Mouse (Mus musculus) MEL-GATA-1-ER (cell line): ENCODE measurements around the gene Slc26a6.

Experiments
- DNase-seq: peaks from one replicate; pipeline ENCODE4 v3.0.0-alpha.2; 2012; ENCODE audit warnings: low read depth; ENCODE audit errors: extremely low read depth

Slc26a6 gene

GRCm38 (mm10) chr9:108852976-108853375 is at the start of gene Slc26a6:
TSS of gene Slc26a6 (plus strand) at chr9:108853283.
- no peak for DNase-seq

GRCm38 (mm10) chr9:108805768-108806167 is 47.3 kb upstream of the Slc26a6 start:
- no peak for DNase-seq

- DNase-seq, result no peak
These were observed 46.7 kb upstream of the Slc26a6 start for GRCm38 (mm10) chr9:108806379-108806778.

- DNase-seq, result no peak
These were observed 46.3 kb upstream of the Slc26a6 start for GRCm38 (mm10) chr9:108806831-108807230.

GRCm38 (mm10) chr9:108807674-108808073 is 45.4 kb upstream of the Slc26a6 start:
- no peak for DNase-seq

- DNase-seq, result no peak
These were observed 44.9 kb upstream of the Slc26a6 start, which contains the start of gene Nckipsd for GRCm38 (mm10) chr9:108808163-108808665. TSS of gene Nckipsd (plus strand) at chr9:108808368.

- DNase-seq, result no peak
These were observed 43.9 kb upstream of the Slc26a6 start for GRCm38 (mm10) chr9:108809188-108809587.

GRCm38 (mm10) chr9:108809723-108810122 is 43.4 kb upstream of the Slc26a6 start:
- DNase-seq, result no peak

GRCm38 (mm10) chr9:108810516-108810915 is 42.6 kb upstream of the Slc26a6 start:
- no peak for DNase-seq

GRCm38 (mm10) chr9:108815557-108815956 is 37.5 kb upstream of the Slc26a6 start:
- no peak for DNase-seq

GRCm38 (mm10) chr9:108819495-108819894 is 33.6 kb upstream of the Slc26a6 start:
- DNase-seq, result no peak

- no peak for DNase-seq
These were observed 33.0 kb upstream of the Slc26a6 start for GRCm38 (mm10) chr9:108820077-108820476.

GRCm38 (mm10) chr9:108824144-108824685 is 28.9 kb upstream of the Slc26a6 start:
- no peak for DNase-seq

GRCm38 (mm10) chr9:108824755-108825413 is 28.2 kb upstream of the Slc26a6 start:
- no peak for DNase-seq

- no peak for DNase-seq
These were observed 27.0 kb upstream of the Slc26a6 start, which contains the start of gene Celsr3 for GRCm38 (mm10) chr9:108825820-108826699. TSS of gene Celsr3 (plus strand) at chr9:108826320.

GRCm38 (mm10) chr9:108826700-108827340 is 26.3 kb upstream of the Slc26a6 start:
- no peak for DNase-seq

GRCm38 (mm10) chr9:108827454-108827853 is 25.6 kb upstream of the Slc26a6 start:
- DNase-seq, result no peak

- DNase-seq, result no peak
These were observed 25.2 kb upstream of the Slc26a6 start for GRCm38 (mm10) chr9:108827906-108828305.

GRCm38 (mm10) chr9:108831637-108832036 is 21.4 kb upstream of the Slc26a6 start:
- no peak for DNase-seq

GRCm38 (mm10) chr9:108832390-108833108 is 20.5 kb upstream of the Slc26a6 start:
- no peak for DNase-seq

- DNase-seq, result no peak
These were observed 10.1 kb upstream of the Slc26a6 start for GRCm38 (mm10) chr9:108842989-108843388.
